Mouse (Mus musculus): ENCODE data around the gene Ogt. TPM values are rescaled to one million over a fixed set of nuclear protein-coding genes. Genes with fewer than 3 reads are reported as not detected.

Ogt gene
- polyA plus RNA-seq, 1 experiment from 2014 or later = 230 TPM

DNA sequence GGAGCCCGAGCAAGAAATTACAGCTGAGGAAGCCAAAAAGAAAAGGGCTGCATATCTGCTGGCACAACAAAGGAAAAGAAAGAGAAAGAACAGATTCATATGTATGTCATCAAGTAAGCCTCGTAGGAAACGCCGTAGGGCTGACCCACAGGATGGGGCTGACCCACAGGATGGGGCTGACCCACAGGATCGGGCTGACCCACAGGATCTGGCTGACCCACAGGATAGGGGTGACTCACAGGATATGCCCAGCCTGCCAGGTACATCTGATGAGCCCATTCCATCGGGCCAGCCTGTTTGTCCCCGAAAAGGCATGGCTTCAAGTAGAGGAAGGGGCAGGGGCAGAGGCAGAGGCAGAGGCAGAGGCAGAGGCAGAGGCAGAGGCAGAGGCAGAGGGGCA, 65.3 kb downstream of the Ogt start:
- H3K4me1 ChIP-seq (replicated peaks; ENCODE audit: control insufficient read depth, insufficient read depth, low read length) = no peaks in the 10 kb centered on the region
- H3K27me3 ChIP-seq (ENCODE audit: control insufficient read depth, insufficient read depth, low read length) = no peaks in the 10 kb centered on the region
- no peaks in the 10 kb centered on the region for H3K9me3 ChIP-seq (ENCODE audit: control insufficient read depth, low read length)
- H3K27ac ChIP-seq (ENCODE audit: low read depth, low read length) = no peak overlapping the region
- no peak overlapping the region for H3K9ac ChIP-seq (ENCODE audit: low read length)
- WGBS = 87% methylated on average over 7 of the region's 7 CpGs
- no peak for ATAC-seq (replicated peaks; ENCODE audit: low FRiP score)
- no peak overlapping the region for H3K4me3 ChIP-seq (ENCODE audit: low read depth, low read length)
- DNase-seq (ENCODE audit: low spot score) = peak; percentile 46
- no peak overlapping the region for H3K4me2 ChIP-seq (ENCODE audit: low read depth, low read length, severe bottlenecking)
- no peaks in the 10 kb centered on the region for H3K36me3 ChIP-seq (ENCODE audit: control insufficient read depth, insufficient read depth, low read length)

DNA sequence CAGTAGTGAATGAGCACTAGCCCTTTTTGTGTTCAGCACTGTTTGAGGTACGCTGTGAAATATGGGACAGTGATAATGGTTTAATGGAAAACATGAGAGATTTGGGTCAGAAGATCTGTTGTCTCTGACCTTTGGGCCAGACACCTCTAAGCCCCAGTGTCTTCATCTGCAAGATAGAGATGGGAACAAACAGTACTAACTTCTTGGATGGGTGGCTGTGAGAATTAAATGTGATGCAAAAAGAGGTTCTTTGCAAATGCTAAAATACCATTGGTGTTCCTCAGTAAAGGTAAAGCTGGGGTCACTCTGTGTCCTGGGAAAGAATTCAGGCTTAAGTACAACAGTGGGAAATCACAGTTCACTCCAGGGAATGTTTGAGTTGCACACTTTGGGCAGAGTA, 80.5 kb downstream of the Ogt start:
- WGBS = 67% methylated on average over 1 of the region's 1 CpGs
- Histone ChIP-seq H3K27ac (ENCODE audit: low read depth, low read length) (no peak overlapping the region), H3K9ac (ENCODE audit: low read length) (no peak overlapping the region), H3K4me2 (ENCODE audit: low read depth, low read length, severe bottlenecking) (no peak overlapping the region), H3K9me3 (ENCODE audit: control insufficient read depth, low read length) (no peaks in the 10 kb centered on the region), H3K27me3 (ENCODE audit: control insufficient read depth, insufficient read depth, low read length) (peaks cover 3% of the 10 kb centered on the region; the same call in 1 of the 2 replicates), H3K4me3 (ENCODE audit: low read depth, low read length) (no peak overlapping the region), H3K36me3 (ENCODE audit: control insufficient read depth, insufficient read depth, low read length) (no peaks in the 10 kb centered on the region), H3K4me1 (replicated peaks; ENCODE audit: control insufficient read depth, insufficient read depth, low read length) (no peaks in the 10 kb centered on the region)
- no peak for ATAC-seq (replicated peaks; ENCODE audit: low FRiP score)
- no peak for DNase-seq (ENCODE audit: low spot score)

DNA sequence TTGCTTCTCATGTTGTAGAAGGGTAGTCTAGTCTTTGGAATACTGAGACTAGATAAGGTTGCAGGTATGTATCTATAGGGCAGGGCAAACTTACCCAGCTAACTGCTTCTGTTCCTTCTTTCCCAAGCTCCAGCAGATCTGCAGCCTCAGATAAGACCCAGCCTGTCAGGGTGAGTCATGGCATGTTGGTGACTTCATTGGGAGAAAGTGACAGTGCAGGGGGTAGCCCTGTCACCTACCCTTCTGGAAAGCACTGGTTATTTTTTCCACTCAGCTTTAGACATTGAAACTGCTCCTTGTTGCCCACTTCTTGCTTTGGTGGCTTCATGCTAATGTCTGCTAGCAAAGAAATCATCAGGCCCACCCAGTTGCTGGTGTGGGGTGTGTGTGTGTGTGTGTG, 90.2 kb downstream of the Ogt start:
- DNase-seq (ENCODE audit: low spot score) (no peak), ATAC-seq (replicated peaks; ENCODE audit: low FRiP score) (no peak)
- no peaks in the 10 kb centered on the region; the same call in 1 of the 2 replicates for H3K27me3 ChIP-seq (ENCODE audit: control insufficient read depth, insufficient read depth, low read length)
- no peaks in the 10 kb centered on the region for H3K36me3 ChIP-seq (ENCODE audit: control insufficient read depth, insufficient read depth, low read length)
- H3K4me3 ChIP-seq (ENCODE audit: low read depth, low read length) = no peak overlapping the region
- H3K4me1 ChIP-seq (replicated peaks; ENCODE audit: control insufficient read depth, insufficient read depth, low read length) = no peaks in the 10 kb centered on the region
- H3K27ac ChIP-seq (ENCODE audit: low read depth, low read length) = no peak overlapping the region
- no peaks in the 10 kb centered on the region for H3K9me3 ChIP-seq (ENCODE audit: control insufficient read depth, low read length)
- no peak overlapping the region for H3K4me2 ChIP-seq (ENCODE audit: low read depth, low read length, severe bottlenecking)
- H3K9ac ChIP-seq (ENCODE audit: low read length) = no peak overlapping the region

DNA sequence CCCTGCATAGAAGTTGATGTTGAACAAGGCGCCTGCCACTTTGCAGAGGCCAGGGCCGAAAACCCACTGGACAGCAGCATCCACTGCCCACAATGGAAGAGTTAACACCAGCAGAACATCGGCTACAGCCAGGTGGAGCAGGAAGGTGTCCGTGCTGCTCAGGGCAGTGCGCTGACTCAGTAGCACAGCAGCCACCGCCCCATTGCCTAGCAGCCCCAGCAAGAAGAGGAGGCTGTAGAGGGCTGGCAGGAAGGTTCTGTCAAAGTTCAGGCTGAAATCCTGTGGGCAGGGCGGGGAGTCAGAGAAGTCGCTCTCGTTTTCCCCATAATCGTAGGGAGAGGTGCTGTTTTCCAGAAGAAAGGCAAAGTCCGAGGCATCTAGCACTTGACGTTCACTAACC, 92.8 kb downstream of the Ogt start:
- WGBS = 85% methylated on average over 12 of the region's 12 CpGs
- H3K4me1 ChIP-seq (replicated peaks; ENCODE audit: control insufficient read depth, insufficient read depth, low read length) = no peaks in the 10 kb centered on the region

DNA sequence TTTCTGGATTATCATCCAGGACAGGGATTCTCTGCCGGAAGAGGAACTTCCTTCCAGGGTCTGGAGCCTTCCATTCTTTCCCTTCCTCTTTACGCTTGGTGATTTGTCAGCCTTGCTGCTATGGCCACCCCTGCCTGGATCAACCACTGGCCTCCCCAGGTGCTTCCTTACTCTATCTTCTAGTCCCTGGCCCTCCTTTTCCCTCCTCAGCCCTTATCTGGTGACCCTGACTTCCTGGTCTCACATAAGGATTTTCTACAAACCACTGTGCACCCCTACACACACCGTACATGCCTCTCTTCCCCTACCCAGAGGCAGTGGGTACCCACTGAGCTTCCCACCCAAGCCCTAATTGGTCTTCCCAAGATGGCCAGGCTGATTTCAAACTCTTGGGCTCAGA, 93.4 kb downstream of the Ogt start:
- Histone ChIP-seq H3K9ac (ENCODE audit: low read length) (no peak overlapping the region), H3K4me2 (ENCODE audit: low read depth, low read length, severe bottlenecking) (no peak overlapping the region), H3K27me3 (ENCODE audit: control insufficient read depth, insufficient read depth, low read length) (peaks cover 4% of the 10 kb centered on the region; the same call in 1 of the 2 replicates), H3K9me3 (ENCODE audit: control insufficient read depth, low read length) (no peaks in the 10 kb centered on the region), H3K27ac (ENCODE audit: low read depth, low read length) (no peak overlapping the region), H3K4me3 (ENCODE audit: low read depth, low read length) (no peak overlapping the region), H3K4me1 (replicated peaks; ENCODE audit: control insufficient read depth, insufficient read depth, low read length) (no peaks in the 10 kb centered on the region), H3K36me3 (ENCODE audit: control insufficient read depth, insufficient read depth, low read length) (no peaks in the 10 kb centered on the region)
- WGBS = 92% methylated on average over 3 of the region's 3 CpGs
- DNase-seq (ENCODE audit: low spot score) = no peak
- no peak for ATAC-seq (replicated peaks; ENCODE audit: low FRiP score)

More for the DNA sequence above, 92.8 kb downstream of the Ogt start:
- ATAC-seq (replicated peaks; ENCODE audit: low FRiP score) (no peak), DNase-seq (ENCODE audit: low spot score) (no peak)
- Histone ChIP-seq H3K27ac (ENCODE audit: low read depth, low read length) (no peak overlapping the region), H3K9me3 (ENCODE audit: control insufficient read depth, low read length) (no peaks in the 10 kb centered on the region), H3K4me3 (ENCODE audit: low read depth, low read length) (no peak overlapping the region), H3K9ac (ENCODE audit: low read length) (no peak overlapping the region), H3K36me3 (ENCODE audit: control insufficient read depth, insufficient read depth, low read length) (no peaks in the 10 kb centered on the region), H3K4me2 (ENCODE audit: low read depth, low read length, severe bottlenecking) (no peak overlapping the region), H3K27me3 (ENCODE audit: control insufficient read depth, insufficient read depth, low read length) (peaks cover 3% of the 10 kb centered on the region; the same call in 1 of the 2 replicates)

DNA sequence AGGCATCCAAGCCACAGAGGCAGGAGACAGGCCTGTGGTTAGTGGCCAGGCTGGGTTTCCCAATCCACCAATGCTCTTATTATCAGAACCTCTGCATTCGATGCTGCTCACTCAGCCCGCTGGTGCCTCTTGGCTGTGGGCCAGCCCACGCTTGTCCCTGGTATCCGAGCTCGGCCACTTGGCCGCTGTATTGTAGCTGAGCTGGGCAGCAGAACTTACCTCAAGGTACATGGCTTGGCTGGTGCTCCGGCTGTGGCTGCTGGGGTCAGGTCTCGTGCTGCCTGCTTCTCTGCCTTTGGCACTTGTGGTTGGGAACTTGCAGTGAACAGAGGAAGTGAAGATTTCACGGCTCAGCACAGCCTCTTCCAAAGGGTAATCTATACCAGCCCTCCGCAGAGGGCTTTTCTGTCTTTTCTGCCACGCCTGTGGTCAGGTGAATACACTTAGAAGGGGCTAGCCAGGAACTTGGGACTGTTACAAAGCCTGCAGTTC, 94.0 kb downstream of the Ogt start, which contains the start of gene Cxcr3:
TSS of gene Cxcr3 (minus strand) at position 442 of the 492 bp plus-strand sequence.
- H3K9ac ChIP-seq (ENCODE audit: low read length) = no peak within 1 kb of the TSS
- H3K4me2 ChIP-seq (ENCODE audit: low read depth, low read length, severe bottlenecking) = no peak within 1 kb of the TSS
- 73% methylated on average over 11 of the region's 11 CpGs for WGBS
- H3K36me3 ChIP-seq (ENCODE audit: control insufficient read depth, insufficient read depth, low read length) = no peaks in the 10 kb centered on the region
- no peaks in the 10 kb centered on the region for H3K4me1 ChIP-seq (replicated peaks; ENCODE audit: control insufficient read depth, insufficient read depth, low read length)
- DNase-seq (ENCODE audit: low spot score) = no peak
- no peaks in the 10 kb centered on the region for H3K9me3 ChIP-seq (ENCODE audit: control insufficient read depth, low read length)
- H3K27me3 ChIP-seq (ENCODE audit: control insufficient read depth, insufficient read depth, low read length) = peaks cover 4% of the 10 kb centered on the region; the same call in 1 of the 2 replicates
- ATAC-seq (replicated peaks; ENCODE audit: low FRiP score) = no peak
- H3K4me3 ChIP-seq (ENCODE audit: low read depth, low read length) = no peak within 1 kb of the TSS
- H3K27ac ChIP-seq (ENCODE audit: low read depth, low read length) = no peak within 1 kb of the TSS

Other genes with a start within 250 kb of the Ogt start
- gene Zmym3, start 219.2 kb upstream of the Ogt start, polyA plus RNA-seq (2014; fragmentation: Nextera tagmentation; extraction: Ambion mirVana) = 24.4 and 25.6 TPM in 2 replicates
- gene Nono, start 210.7 kb upstream of the Ogt start, polyA plus RNA-seq (2014; fragmentation: Nextera tagmentation; extraction: Ambion mirVana) = 671 and 672 TPM in 2 replicates
- gene Itgb1bp2, start 191.0 kb upstream of the Ogt start, polyA plus RNA-seq (2014; fragmentation: Nextera tagmentation; extraction: Ambion mirVana) = 3.0 and 3.5 TPM in 2 replicates
- gene Taf1, start 107.3 kb upstream of the Ogt start, polyA plus RNA-seq (2014; fragmentation: Nextera tagmentation; extraction: Ambion mirVana) = 28.3 and 30.2 TPM in 2 replicates
- 0.11 TPM in 1 of 2 replicates, not detected in the other for gene Cxcr3, start 94.2 kb downstream of the Ogt start, polyA plus RNA-seq (2014; fragmentation: Nextera tagmentation; extraction: Ambion mirVana)
- gene Gm4779, start 154.4 kb downstream of the Ogt start, polyA plus RNA-seq (2014; fragmentation: Nextera tagmentation; extraction: Ambion mirVana) = not detected in 2 replicates
- not detected in 2 replicates for gene 8030474K03Rik, start 154.6 kb downstream of the Ogt start, polyA plus RNA-seq (2014; fragmentation: Nextera tagmentation; extraction: Ambion mirVana)
- 11.6 and 12.8 TPM in 2 replicates for gene Nhsl2, start 209.3 kb downstream of the Ogt start, polyA plus RNA-seq (2014; fragmentation: Nextera tagmentation; extraction: Ambion mirVana)